Mouse (Mus musculus) layer of hippocampus, adult 6 months (tissue): Measurements from ENCODE around the gene Pcgf1. TPM values are rescaled to one million over a fixed set of nuclear protein-coding genes. Genes with fewer than 3 reads are reported as not detected.

ENCODE experiments used
- long read RNA-seq, 2 experiments: library from polyadenylated mRNA; unstranded; transcript quantifications; one replicate each; pipeline ENCODE4 v2.0.0; 2019 to 2020
- microRNA-seq: library from miRNA; unstranded; fragments of <30 nt; microRNA quantifications from one replicate; pipeline ENCODE4 v1.2.0, GENCODE M21; 2020
- polyA plus RNA-seq: library from polyadenylated mRNA; unstranded; fragments of <200 nt; fragmentation: Nextera tagmentation; gene quantifications from 2 replicates; pipeline ENCODE4 v1.2.3, GENCODE M21; 2021

Pcgf1 gene
- polyA plus RNA-seq = 23.7 and 27.1 TPM in 2 replicates
- long read RNA-seq, experiment 1, transcript Pcgf1-202 (9 exons, 918 nt) = major isoform, 8 of 14 reads
- long read RNA-seq, experiment 1, partial matches to known transcripts = 3 of 14 reads
- long read RNA-seq, experiment 1, other reads (novel, unspliced or antisense) = 3 of 14 reads
- long read RNA-seq, experiment 2, partial matches to known transcripts = 0 of 12 reads
- long read RNA-seq, experiment 2, other reads (novel, unspliced or antisense) = 8 of 12 reads

DNA sequence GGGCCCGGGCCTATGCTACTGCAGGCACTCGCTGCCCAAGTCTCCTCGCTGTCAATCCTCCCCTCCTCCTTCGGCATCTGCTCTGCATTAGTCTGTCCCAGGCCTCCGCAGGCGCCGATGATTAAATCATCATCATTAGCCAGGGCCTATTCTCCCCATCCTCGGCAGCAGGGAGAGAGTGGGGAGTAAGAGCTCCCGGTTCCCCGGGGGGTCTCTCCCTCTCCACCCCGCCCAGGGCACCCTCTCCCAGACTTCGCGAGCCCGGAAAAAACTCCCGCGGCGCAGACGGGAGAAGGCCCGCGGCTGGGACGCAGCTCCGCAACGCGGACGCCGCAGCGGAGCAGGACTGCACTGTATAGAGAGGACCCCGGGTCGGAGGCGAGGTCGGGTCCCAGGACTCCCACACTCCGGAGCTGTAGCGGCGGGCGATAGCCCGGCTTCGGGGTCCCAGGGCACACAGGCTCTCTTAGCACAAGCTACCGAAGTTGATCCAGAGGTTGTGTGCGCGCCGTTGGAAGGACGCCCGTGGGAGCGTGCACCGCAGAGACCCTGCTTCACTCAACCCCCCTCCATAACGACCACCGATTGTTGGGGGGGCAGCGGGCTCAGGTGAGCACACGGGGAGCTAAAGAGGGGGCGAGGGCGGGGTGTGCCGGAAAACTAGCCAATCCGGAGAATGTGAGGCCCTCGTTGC is at the start of gene Pcgf1:
Gene Pcgf1, plus strand, starts transcription at position 240 of the 694 bp plus-strand sequence.

DNA sequence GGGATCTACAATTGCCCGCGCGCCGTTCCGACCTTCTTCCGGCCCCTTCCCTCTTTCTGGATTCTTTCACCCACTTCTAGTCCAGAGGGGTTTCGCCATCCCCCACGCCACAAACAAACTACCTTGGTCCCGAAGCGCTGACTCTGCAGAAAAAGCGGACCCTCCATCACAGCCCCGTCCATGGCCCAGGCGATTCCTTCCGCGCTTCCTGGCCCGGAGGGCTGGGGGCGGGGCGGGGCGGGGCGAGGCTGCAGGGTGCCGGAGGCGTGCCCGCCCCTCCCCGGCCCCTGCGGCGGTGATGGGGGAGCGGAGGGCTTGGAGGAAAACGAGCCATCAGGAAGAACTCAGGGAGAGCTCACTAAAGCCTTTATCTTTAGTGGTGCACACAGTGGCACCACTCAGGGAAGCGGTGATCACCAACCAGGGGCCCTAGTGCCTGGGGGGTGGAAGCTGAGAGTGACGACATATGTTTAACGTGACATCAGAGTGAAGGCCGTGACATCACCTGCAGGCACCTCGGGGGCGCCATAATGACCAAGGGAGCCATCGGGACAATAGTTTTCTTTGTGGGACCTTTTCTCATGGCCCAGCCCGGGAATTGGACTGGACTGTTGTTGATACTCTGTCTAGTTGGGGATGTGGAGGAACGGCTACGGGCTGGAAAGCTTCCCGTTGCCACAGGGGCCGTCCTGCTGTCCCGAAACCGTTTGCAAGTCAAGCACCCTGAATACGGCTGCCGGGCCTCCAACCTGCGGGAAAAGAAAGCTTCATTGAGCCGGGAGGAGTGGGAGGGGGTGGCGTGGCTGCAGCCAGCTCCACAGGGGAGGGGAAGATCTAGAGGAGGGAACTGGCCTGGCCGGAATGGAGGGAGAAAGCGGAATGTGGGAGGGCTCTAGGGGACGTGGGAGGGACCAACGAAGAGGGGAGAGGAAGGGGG is 44.2 kb upstream of the Pcgf1 start, which contains the start of the genes Dok1 and Loxl3:
Gene Dok1, minus strand, starts transcription at position 223 of the 937 bp plus-strand sequence.
Gene Loxl3, plus strand, starts transcription at position 925 of the 937 bp plus-strand sequence.

DNA sequence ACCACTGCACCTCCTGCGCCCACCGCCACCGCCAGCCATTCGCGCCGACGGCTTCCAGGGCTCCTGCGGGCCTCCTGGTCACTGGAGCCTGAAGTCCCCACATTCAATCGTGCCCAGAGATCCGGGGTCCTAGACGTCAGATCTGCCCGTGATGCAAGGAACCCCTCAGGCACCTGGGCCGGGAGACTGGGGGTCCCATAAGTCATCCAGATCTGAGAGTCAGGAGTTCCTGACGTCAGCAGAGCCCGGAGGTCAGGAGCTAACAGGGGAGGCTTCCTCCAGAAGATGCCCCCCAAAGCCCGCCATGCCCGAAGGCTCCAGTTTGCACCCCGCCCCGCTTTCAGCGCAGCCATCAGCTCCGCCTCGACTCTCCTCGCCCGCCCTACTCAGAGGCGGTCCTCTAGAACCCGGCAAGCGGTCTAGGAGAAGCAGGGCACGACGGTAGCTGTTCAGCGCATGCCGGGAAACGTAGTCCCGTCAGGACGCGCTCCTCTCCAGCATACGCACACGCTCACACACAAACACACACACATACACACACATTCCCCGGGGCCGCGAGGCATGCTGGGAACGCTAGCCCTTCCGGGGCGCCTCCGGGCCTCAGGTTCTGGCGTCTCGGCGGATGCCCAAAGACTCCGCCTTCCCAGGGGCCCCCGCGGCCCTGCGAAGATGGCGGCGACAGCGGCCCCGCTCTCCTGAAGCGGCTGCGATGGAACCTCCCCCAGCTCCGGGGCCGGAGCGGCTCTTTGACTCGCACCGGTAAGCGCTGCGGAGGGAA is 23.4 kb upstream of the Pcgf1 start, which contains the start of gene Aup1:
Gene Aup1, plus strand, starts transcription at position 448 of the 778 bp plus-strand sequence.

DNA sequence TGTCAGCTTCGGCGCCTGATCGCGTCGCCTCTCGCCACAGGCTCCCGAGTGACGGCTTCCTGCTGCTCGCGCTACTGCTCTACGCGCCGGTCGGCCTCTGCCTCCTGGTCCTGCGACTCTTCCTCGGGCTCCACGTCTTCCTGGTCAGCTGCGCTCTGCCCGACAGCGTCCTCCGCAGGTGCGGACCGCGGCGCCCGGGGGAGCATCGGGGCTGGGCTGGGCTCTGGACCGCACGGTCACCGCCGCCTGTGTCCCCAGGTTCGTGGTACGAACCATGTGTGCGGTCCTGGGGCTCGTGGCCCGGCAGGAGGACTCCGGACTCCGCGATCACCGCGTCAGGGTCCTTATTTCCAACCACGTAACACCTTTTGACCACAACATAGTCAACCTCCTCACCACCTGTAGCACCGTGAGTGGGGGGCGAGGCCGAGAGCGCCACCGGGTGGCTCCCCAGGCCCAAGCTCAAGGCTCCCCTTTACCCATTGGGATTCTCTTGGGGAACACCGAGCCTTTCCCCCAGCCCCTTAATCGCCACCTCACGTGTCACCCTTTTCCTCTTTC is 22.7 kb upstream of the Pcgf1 start, which contains the start of gene Htra2:
Gene Htra2, minus strand, starts transcription at position 403 of the 561 bp plus-strand sequence.

DNA sequence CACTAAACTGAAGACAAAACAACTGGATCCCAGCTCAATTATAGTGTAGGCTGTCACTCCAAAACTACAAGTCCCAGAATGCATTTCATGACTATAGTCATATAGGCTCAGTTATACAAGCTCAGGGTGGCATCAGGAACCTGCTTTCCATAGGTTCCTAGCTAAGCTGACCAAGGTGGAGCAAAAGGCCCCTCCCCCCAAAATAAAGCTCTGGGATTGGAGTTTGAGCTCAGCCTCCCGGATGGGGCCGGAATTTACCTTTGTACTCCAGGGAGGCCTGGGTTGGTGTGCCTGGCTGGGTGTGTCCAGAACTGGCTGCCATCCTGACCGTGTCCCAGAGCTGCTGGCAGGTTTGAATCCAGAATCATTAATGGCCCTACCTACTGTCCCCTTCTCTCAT is 19.9 kb upstream of the Pcgf1 start, which contains the start of gene Dqx1:
Gene Dqx1, plus strand, starts transcription at position 55 of the 400 bp plus-strand sequence.

DNA sequence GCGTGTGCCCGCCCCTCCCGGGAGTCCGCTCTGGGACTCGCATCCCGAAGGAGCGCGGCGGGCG is 7.6 kb upstream of the Pcgf1 start, which contains the start of gene Tlx2:
Gene Tlx2, minus strand, starts transcription at position 47 of the 64 bp plus-strand sequence.

DNA sequence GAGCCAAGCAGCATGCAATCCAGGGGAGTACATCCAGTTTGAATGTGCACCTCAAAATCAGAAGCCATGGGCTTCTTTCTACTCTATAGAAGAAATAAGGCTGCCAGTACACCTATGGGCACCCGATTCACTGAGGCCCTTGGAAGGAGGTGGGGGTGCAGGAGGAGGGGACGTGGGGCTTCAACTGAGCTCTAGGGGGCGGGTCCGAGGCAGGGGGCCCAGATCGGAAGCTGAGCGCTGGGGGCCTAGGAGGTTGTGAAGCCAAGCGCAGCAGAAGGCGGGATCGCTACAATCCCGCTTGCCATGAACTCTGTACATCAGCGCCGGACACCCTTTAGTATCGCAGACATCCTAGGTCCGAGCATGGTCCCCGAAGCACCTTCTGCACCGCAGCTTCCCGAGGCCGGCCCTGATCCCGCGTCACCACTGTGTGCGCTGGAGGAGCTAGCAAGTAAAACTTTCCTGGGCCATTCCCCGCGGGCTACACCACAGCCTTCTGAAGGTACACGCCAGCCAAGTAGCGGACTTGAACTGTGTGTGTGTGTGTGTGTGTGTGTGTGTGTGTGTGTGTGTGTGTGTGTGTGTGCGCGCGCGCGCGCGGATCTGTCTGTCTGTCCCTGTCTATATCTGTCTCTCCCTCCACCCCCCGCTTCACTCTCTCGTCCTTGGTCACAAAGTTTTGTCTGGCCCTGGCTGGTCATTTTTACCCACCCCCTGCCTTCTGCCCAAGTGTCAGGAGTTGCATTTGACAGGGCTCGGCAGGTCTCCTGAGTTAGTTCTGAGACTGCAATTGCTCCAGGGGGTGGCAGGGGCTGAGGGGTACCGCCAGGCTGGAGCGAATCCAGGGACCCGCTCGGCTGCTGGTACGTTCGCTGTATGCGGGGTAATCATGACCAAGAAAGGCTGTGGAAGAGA is 8.7 kb downstream of the Pcgf1 start, which contains the start of gene Lbx2:
Gene Lbx2, plus strand, starts transcription at position 247 of the 915 bp plus-strand sequence.

DNA sequence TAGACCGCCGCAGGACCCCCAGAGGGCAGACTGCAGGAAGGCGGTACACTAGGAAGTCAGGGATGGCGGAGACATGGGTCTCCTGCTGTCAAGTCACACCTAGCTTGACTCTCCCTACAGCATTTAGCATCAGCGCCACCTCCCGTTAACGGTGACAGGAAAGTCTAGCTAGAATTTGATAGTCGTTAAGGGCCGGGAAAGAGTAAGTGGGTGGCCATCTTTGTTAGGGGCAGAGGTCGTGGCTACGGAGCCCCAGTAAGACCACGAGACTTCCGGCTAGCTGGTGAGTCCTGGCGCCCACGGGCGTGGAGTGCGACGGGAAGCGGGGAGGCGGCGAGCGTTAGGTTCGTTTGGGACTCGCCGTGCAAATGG is 23.6 kb downstream of the Pcgf1 start, which contains the start of the genes Ccdc142 and Gm42688:
Gene Ccdc142, plus strand, starts transcription at position 286 of the 372 bp plus-strand sequence.
Gene Gm42688, plus strand, starts transcription at position 302 of the 372 bp plus-strand sequence.

DNA sequence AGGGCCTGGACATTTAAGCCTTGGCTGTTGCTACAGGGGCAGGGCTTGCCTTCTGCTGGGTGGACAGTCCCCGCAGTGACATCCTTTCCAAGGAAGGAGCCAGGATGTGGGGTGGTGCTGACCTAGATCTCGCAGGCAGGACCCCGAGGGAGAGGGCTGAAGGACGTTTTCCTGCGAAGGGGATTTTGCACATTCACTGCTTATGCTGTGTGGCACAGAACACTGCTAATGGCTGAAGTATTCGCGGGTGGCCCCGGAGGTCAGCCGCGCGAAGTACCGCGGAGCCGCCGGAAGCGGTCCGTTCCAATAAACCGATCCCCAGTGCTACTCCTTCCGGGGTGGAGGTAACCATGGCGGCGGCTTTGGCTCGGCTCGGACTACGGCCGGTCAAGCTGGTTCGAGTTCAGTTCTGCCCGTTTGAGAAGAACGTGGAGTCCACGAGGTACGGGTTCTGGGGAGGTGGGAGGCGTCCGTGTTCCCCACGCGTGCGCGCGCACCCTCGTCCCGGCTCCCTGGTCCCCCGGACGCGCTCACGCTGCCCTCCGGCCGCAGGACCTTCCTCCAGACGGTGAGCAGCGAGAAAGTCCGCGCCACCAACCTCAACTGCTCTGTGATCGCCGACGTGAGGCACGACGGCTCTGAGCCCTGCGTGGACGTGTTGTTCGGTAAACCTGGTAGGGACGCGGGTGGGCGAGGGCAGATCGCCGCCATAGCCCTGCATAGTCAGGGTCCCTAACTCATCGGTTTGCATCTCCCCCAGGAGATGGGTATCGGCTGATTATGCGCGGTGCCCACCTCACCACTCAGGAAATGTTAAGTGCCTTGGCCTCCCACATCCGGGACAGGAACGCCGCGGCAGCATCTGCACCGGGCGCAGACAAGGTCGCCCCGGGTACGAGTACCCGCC is 31.3 kb downstream of the Pcgf1 start, which contains the start of gene Mrpl53:
Gene Mrpl53, plus strand, starts transcription at position 279 of the 907 bp plus-strand sequence.

DNA sequence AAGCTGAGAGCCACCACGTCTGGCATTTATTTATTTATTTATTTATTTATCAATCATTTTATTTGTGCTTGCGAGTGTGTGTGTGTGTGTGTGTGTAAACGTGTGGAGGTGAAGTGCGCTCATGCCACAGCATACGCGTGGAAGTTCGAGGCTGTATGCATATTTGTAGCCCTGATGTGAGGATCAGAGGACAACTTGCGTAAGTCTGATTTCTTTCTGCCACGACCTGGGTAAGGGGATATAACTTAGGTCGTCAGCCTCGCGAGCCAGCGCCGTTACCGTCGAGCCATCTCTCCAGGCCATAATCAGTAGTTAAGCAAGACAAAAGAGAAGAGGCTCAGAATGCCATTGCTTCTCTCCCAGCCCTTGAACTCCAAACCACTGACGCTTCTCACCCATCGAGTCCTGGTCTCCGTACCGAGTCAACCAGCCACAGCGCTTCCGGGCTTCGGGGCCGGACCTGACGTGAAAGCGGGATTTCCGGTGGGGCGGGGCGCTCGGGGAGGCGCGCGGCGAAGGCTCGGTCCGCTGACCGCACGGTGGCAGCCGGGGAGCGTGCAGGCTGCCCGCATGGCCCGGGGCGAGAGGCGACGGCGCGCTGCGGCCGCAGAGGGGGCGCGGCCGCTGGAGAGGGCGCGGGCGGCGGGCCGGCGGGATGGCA is 37.5 kb downstream of the Pcgf1 start, which contains the start of gene Mogs:
Gene Mogs, plus strand, starts transcription at position 486 of the 661 bp plus-strand sequence.

DNA sequence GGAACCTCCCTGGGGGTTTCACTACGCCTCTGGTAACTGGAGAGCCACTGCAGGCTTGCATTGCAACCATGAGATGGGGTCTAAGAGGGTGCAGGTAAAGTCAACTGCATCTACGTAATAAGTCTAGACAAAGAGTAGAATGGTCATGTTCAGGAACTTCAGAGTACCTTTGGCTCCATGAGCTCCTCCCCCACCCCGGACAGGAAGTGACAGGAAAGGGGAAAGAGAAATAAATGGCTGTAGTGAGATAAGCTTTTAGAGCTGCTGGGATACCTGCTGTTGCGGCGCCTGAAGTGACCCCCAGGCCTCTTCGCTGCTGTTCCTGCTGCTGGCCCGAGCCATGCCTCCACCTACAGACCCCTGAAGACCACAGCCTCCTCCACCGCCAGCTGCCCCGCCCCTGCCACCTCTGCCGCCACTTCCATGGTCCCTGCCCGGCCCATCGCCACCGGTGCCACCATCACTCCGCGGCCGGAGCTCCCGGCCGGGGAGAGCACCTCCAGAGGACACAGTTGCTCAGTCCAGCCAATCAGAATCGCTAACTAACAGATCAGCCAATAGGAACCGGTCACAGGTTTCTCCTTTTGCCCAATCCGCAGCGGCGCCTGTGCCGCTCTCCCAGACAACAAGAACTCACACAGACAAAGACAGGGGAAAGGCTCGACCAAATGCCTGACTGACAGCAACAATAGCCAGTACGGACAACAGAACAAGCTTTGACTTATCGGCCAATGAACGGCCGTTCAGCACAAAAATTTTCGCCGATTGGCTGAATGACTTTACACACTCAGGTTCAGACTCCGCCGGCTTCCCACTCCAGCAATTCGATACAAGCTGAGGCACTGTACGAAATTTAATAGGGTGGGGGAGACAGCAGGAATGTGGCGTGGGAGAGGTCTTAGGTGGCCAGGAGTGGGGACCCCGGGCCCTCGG is 43.5 kb downstream of the Pcgf1 start, which contains the start of gene Wbp1:
Gene Wbp1, minus strand, starts transcription at position 630 of the 933 bp plus-strand sequence.

DNA sequence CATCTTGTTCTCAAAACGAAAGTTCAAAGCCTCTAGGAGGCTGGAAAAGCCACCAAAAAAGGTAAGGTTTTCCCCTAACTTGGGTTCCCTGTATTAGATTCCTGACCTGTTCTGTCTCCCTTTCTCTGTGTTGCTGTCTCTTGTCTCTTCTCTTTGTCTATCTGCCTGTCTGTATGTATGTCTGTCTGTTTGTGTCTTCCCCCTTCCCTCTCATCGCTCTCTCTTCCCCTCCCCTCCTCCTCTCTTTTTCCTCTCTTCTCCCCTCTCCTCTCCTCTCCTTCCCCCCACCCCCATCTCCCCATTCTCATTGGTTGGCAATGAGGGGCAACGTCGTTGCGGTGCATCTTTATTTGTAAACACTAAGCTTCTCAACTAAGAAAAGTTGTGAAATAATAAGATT is 47.7 kb downstream of the Pcgf1 start, which contains the start of gene Ino80b:
Gene Ino80b, minus strand, starts transcription at position 101 of the 400 bp plus-strand sequence.

Small RNA genes within 50 kb of the gene (microRNA-seq; reads per million reads assigned to microRNA genes)
- gene Mir3470a (not detected), gene Mir7040 (not detected)

Other genes with a start within 250 kb of the Pcgf1 start
- gene Sema4f, start 138.1 kb upstream of the Pcgf1 start, polyA plus RNA-seq = 13.3 and 16.3 TPM in 2 replicates
- 0.10 and 0.11 TPM in 2 replicates for gene M1ap, start 131.0 kb upstream of the Pcgf1 start, polyA plus RNA-seq
- 1.0 and 2.4 TPM in 2 replicates for gene Dok1, start 44.4 kb upstream of the Pcgf1 start, polyA plus RNA-seq
- gene Loxl3, start 43.7 kb upstream of the Pcgf1 start, polyA plus RNA-seq = 2.1 and 2.7 TPM in 2 replicates
- 69.0 and 92.6 TPM in 2 replicates for gene Aup1, start 23.3 kb upstream of the Pcgf1 start, polyA plus RNA-seq
- gene Htra2, start 22.6 kb upstream of the Pcgf1 start, polyA plus RNA-seq = 34.7 and 37.5 TPM in 2 replicates
- 0.18 and 0.25 TPM in 2 replicates for gene Dqx1, start 20.0 kb upstream of the Pcgf1 start, polyA plus RNA-seq
- 0.41 TPM in 1 of 2 replicates, not detected in the other for gene Tlx2, start 7.6 kb upstream of the Pcgf1 start, polyA plus RNA-seq
- 0.93 and 1.4 TPM in 2 replicates for gene Lbx2, start 8.5 kb downstream of the Pcgf1 start, polyA plus RNA-seq
- gene Ccdc142, start 23.7 kb downstream of the Pcgf1 start, polyA plus RNA-seq = 0.67 and 0.70 TPM in 2 replicates
- gene Gm42688, start 23.7 kb downstream of the Pcgf1 start, polyA plus RNA-seq = 0.80 and 0.90 TPM in 2 replicates
- 146 and 148 TPM in 2 replicates for gene Mrpl53, start 31.2 kb downstream of the Pcgf1 start, polyA plus RNA-seq
- 2.2 and 2.8 TPM in 2 replicates for gene Mogs, start 37.6 kb downstream of the Pcgf1 start, polyA plus RNA-seq
- 28.4 and 32.2 TPM in 2 replicates for gene Wbp1, start 43.7 kb downstream of the Pcgf1 start, polyA plus RNA-seq
- gene Ino80b, start 47.6 kb downstream of the Pcgf1 start, polyA plus RNA-seq = 9.7 and 11.3 TPM in 2 replicates
- 45.2 and 50.6 TPM in 2 replicates for gene Rtkn, start 57.6 kb downstream of the Pcgf1 start, polyA plus RNA-seq
- 20.7 and 21.5 TPM in 2 replicates for gene Wdr54, start 78.5 kb downstream of the Pcgf1 start, polyA plus RNA-seq
- 32.0 and 43.1 TPM in 2 replicates for gene 1700003E16Rik, start 78.5 kb downstream of the Pcgf1 start, polyA plus RNA-seq
- gene Dctn1, start 88.1 kb downstream of the Pcgf1 start, polyA plus RNA-seq = 119 and 123 TPM in 2 replicates
- gene Slc4a5, start 142.0 kb downstream of the Pcgf1 start, polyA plus RNA-seq = 0.14 and 9.7 TPM in 2 replicates
- gene Mthfd2, start 248.0 kb downstream of the Pcgf1 start, polyA plus RNA-seq = 15.1 and 16.7 TPM in 2 replicates
- gene Mob1a, start 248.1 kb downstream of the Pcgf1 start, polyA plus RNA-seq = 18.2 and 18.6 TPM in 2 replicates